Mouse (Mus musculus) embryonic facial prominence, embryonic 12.5 days (tissue): Measurements from ENCODE around the gene Spata22. TPM values are rescaled to one million over a fixed set of nuclear protein-coding genes. Genes with fewer than 3 reads are reported as not detected.

Experiments used
- ATAC-seq: fragments of 200-750 bp; cut with Nextera tagmentation; 2 replicates; pipeline ENCODE4 v1.8.0; 2017; ENCODE audit not compliant: insufficient number of reproducible peaks, insufficient read depth, low FRiP score, low TSS enrichment
- H3K27ac ChIP-seq: fragments of 300-500 bp; sonication (generic); 2 replicates; pipeline ENCODE4 v1.5.1; 2016; ENCODE audit warnings: mild to moderate bottlenecking
- H3K27me3 ChIP-seq: fragments of 300-500 bp; sonication (generic); 2 replicates; pipeline ENCODE4 v1.6.1; 2016; ENCODE audit warnings: mild to moderate bottlenecking, moderate library complexity
- H3K36me3 ChIP-seq: fragments of 300-500 bp; sonication (generic); 2 replicates; pipeline ENCODE4 v1.6.1; 2016; ENCODE audit warnings: mild to moderate bottlenecking
- H3K4me1 ChIP-seq: fragments of 300-500 bp; sonication (generic); 2 replicates; pipeline ENCODE4 v1.6.1; 2016
- H3K4me2 ChIP-seq: fragments of 300-500 bp; sonication (generic); replicated peaks from 2 replicates; pipeline ENCODE4 v1.6.1; 2016; ENCODE audit warnings: mild to moderate bottlenecking, moderate library complexity
- H3K4me3 ChIP-seq: fragments of 300-500 bp; sonication (generic); 2 replicates; pipeline ENCODE4 v1.5.1; 2016; ENCODE audit warnings: mild to moderate bottlenecking
- H3K9ac ChIP-seq: fragments of 300-500 bp; sonication (generic); 2 replicates; pipeline ENCODE4 v1.6.1; 2016; ENCODE audit warnings: mild to moderate bottlenecking, moderate library complexity
- H3K9me3 ChIP-seq: fragments of 300-500 bp; sonication (generic); 2 replicates; pipeline ENCODE4 v1.6.1; 2016; ENCODE audit warnings: mild to moderate bottlenecking, moderate library complexity
- WGBS: fragments of 180-500 bp; shearing (Covaris S2); methylation state at CpG from one replicate; pipeline ENCODE4 v1.1.7; 2016; 5-methylcytosine and 5-hydroxymethylcytosine counted together
- polyA plus RNA-seq: library from polyadenylated mRNA; unstranded; fragments of >200 nt; fragmentation: Nextera tagmentation; extraction: Ambion mirVana; gene quantifications from 2 replicates; pipeline ENCODE4 v1.2.1, GENCODE M21; 2016

Gene Spata22
- polyA plus RNA-seq, 1 experiment from 2014 or later: not detected

DNA sequence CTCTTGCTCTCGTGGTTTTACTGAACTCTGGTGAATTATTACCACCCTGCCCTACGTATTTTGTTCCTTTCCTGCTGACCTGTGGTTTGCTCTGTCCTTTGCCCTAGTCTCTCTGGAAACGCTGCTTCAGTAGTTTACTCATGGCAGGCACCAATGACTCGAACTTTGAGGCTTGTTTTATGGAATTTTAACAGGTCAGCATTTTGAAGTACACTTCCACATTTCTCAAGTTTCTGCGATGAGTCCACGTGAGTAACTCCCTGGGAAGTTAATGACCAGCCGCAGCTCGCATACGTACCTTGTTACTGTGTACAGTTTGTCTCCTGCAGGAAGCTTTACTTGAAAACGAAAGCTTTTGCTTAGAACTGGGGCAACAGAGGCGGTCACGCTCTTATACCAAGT is 3.1 kb upstream of the Spata22 start:
- H3K4me2 ChIP-seq: no peak overlapping the region
- no peaks in the 10 kb centered on the region for H3K9me3 ChIP-seq
- WGBS: 35% methylated on average over 12 of the region's 12 CpGs
- no peaks in the 10 kb centered on the region for H3K27me3 ChIP-seq
- H3K36me3 ChIP-seq: no peaks in the 10 kb centered on the region
- no peak overlapping the region for H3K4me3 ChIP-seq
- no peaks in the 10 kb centered on the region for H3K4me1 ChIP-seq
- no peak overlapping the region for H3K9ac ChIP-seq
- H3K27ac ChIP-seq: no peak overlapping the region
- no peak for ATAC-seq

DNA sequence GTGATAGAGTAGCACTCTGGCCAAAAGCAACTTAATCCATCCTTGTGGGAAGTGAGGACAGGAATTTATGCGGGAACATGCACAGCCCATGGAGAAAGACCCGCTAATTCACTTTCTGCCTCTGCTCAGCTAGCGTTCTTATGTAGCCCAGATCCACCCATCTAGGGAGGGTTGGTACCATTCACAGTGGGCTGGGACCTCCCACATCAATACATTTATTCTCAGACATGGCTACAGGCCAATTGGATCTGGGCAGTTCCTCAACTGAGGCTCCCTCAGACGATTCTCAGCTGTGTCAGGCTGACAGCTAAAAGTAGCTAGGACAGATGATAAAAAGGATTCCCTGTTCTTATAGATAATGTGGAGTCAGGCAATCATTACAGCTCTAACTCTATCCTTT is 2.2 kb upstream of the Spata22 start:
- H3K4me2 ChIP-seq: no peak overlapping the region
- no peaks in the 10 kb centered on the region for H3K27me3 ChIP-seq
- no peaks in the 10 kb centered on the region for H3K36me3 ChIP-seq
- H3K4me1 ChIP-seq: no peaks in the 10 kb centered on the region
- H3K9ac ChIP-seq: no peak overlapping the region
- H3K27ac ChIP-seq: no peak overlapping the region
- WGBS: 75% methylated on average over 4 of the region's 4 CpGs
- no peak for ATAC-seq
- H3K9me3 ChIP-seq: no peaks in the 10 kb centered on the region
- no peak overlapping the region for H3K4me3 ChIP-seq

DNA sequence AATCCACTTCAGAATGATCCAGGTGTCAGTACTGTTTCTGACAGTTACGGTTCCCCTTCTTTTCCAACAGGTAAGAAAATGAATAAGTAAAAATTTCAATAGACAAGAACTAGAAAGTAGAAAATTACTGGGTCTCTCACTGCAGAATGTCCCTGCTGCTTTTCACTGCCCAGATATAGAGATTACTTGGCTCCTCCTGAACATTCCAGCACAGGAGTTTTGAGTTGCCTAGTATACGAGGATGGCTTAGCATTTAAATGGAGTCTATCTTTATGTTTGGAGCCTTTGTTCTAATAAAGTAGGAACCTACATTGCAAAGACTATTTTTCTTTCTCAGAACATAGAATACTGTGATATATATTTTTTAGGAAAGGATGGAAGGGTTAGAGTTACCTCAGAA is 3.8 kb downstream of the Spata22 start:
- H3K4me3 ChIP-seq: no peak overlapping the region
- 72% methylated on average over 2 of the region's 2 CpGs for WGBS
- H3K9me3 ChIP-seq: no peaks in the 10 kb centered on the region
- H3K27ac ChIP-seq: no peak overlapping the region
- H3K4me1 ChIP-seq: no peaks in the 10 kb centered on the region
- H3K4me2 ChIP-seq: no peak overlapping the region
- no peak overlapping the region for H3K9ac ChIP-seq
- no peaks in the 10 kb centered on the region for H3K36me3 ChIP-seq
- H3K27me3 ChIP-seq: no peaks in the 10 kb centered on the region
- ATAC-seq: no peak

DNA sequence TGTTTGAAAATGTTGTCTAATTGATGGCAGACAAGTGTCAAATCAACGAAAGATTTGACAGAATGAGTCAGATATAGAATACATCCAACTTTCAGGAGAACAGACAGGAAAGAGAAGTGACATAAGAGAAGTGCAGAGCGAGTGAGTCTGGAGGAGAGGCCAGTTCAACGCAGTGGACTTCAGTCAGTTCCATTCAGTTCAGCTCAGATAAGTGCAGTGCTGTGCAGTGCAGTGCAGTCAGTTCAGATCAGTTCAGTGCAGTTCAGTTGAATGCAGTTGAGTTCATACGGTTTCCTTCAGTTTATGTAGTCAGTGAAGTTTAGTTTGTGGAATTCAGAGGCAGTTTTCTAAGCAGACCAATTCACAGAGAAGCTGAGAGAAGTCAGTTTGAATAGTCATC is 7.4 kb downstream of the Spata22 start:
- WGBS: 73% methylated on average over 4 of the region's 4 CpGs
- Histone ChIP-seq H3K27me3 (no peaks in the 10 kb centered on the region), H3K4me2 (no peak overlapping the region), H3K4me3 (no peak overlapping the region), H3K9ac (no peak overlapping the region), H3K36me3 (no peaks in the 10 kb centered on the region), H3K27ac (no peak overlapping the region), H3K4me1 (no peaks in the 10 kb centered on the region), H3K9me3 (no peaks in the 10 kb centered on the region)
- no peak for ATAC-seq

DNA sequence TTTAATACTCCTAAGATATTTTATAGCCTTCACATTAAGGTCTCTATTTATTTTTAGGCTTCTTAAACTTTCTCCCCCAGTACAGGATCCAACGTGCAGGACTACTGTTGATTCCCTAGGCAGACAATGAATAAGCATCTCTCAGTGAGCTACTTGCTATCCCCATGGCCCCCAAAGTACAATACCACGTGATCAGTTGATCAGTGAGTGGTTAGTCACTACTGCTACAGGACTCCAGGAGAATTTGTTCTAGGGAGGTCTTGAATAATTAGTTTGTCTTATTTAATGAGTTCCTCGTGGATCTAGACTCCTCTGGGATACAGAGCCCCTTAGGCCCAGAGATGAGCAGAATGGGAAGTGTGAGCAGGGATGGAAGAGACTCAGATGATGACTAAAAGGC is 20.9 kb downstream of the Spata22 start, which contains the start of gene Olfr20:
TSS of gene Olfr20 (plus strand) at position 301 of the 400 bp plus-strand sequence.
- H3K9me3 ChIP-seq: no peaks in the 10 kb centered on the region
- no peak within 1 kb of the TSS for H3K4me2 ChIP-seq
- no peaks in the 10 kb centered on the region for H3K36me3 ChIP-seq
- H3K4me1 ChIP-seq: no peaks in the 10 kb centered on the region
- no peaks in the 10 kb centered on the region for H3K27me3 ChIP-seq
- no peak within 1 kb of the TSS for H3K27ac ChIP-seq
- no peak for ATAC-seq
- H3K4me3 ChIP-seq: no peak within 1 kb of the TSS
- no peak within 1 kb of the TSS for H3K9ac ChIP-seq
- WGBS: 45% methylated on average over 3 of the region's 3 CpGs

DNA sequence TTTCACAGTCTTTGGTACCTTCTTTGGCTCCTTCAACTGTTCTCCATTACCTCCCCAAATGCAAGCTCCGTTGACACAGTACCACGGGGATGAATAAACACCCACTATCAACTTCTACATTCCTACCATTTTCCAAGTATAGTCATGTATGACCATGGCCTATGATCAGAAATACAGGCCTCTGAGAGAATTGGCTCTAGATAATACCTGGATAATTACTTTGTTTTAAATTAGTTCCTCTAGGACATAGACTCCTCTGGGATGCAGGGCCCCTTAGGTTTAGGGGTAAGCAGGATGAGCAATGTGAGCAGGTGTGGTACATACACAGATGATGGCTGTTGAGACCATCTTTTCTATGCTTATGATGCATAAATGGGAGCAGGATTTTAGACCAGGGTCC is 41.4 kb downstream of the Spata22 start, which contains the start of gene Olfr376:
TSS of gene Olfr376 (plus strand) at position 301 of the 400 bp plus-strand sequence.
- WGBS: 85% methylated on average over 2 of the region's 2 CpGs
- 0 out of 2 replicates have a peak, but pooled peaks cover 3% of the 10 kb centered on the region for H3K9me3 ChIP-seq
- H3K27ac ChIP-seq: no peak within 1 kb of the TSS
- no peaks in the 10 kb centered on the region for H3K36me3 ChIP-seq
- no peaks in the 10 kb centered on the region for H3K27me3 ChIP-seq
- no peak within 1 kb of the TSS for H3K4me3 ChIP-seq
- no peak within 1 kb of the TSS for H3K9ac ChIP-seq
- ATAC-seq: no peak
- no peaks in the 10 kb centered on the region for H3K4me1 ChIP-seq
- H3K4me2 ChIP-seq: no peak within 1 kb of the TSS

DNA sequence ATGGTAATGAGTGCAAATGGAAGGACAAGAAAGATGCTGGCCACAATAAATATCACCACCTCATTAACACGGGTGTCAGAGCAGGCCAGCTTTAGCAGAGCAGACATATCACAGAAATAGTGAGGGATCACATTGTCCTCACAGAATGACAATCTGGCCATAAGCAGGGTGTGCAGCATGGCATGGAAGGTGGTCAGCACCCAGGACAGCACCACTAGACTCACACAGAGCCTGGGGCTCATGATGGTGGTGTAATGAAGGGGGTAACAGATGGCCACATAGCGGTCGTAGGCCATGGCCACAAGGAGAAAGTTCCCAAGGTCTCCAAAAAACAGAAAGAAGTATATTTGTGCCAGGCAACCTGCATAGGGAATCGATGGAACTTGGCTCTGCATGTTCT is 65.8 kb downstream of the Spata22 start:
- ATAC-seq: no peak
- no peak overlapping the region for H3K9ac ChIP-seq

More for the DNA sequence above, 65.8 kb downstream of the Spata22 start:
- Histone ChIP-seq H3K4me3 (no peak overlapping the region), H3K27ac (no peak overlapping the region), H3K27me3 (no peaks in the 10 kb centered on the region), H3K36me3 (no peaks in the 10 kb centered on the region), H3K4me1 (no peaks in the 10 kb centered on the region), H3K9me3 (no peaks in the 10 kb centered on the region), H3K4me2 (no peak overlapping the region)
- WGBS: 72% methylated on average over 4 of the region's 4 CpGs

Other genes starting within 250 kb of the Spata22 start
- gene Itgae, start 239.2 kb upstream of the Spata22 start, polyA plus RNA-seq: 0.50 and 0.51 TPM in 2 replicates
- gene Haspin, start 191.4 kb upstream of the Spata22 start, polyA plus RNA-seq: 18.2 and 18.4 TPM in 2 replicates
- 0.42 and 0.60 TPM in 2 replicates for gene P2rx5, start 169.3 kb upstream of the Spata22 start, polyA plus RNA-seq
- 99.7 and 104 TPM in 2 replicates for gene Emc6, start 152.7 kb upstream of the Spata22 start, polyA plus RNA-seq
- gene Tax1bp3, start 152.7 kb upstream of the Spata22 start, polyA plus RNA-seq: 206 and 211 TPM in 2 replicates
- 24.5 and 26.5 TPM in 2 replicates for gene Ctns, start 130.7 kb upstream of the Spata22 start, polyA plus RNA-seq
- gene Shpk, start 130.3 kb upstream of the Spata22 start, polyA plus RNA-seq: 2.0 and 2.1 TPM in 2 replicates
- gene Trpv1, start 95.4 kb upstream of the Spata22 start, polyA plus RNA-seq: 0.19 and 0.27 TPM in 2 replicates
- gene Trpv3, start 62.4 kb upstream of the Spata22 start, polyA plus RNA-seq: 0.08 and 0.12 TPM in 2 replicates
- 0.37 and 0.60 TPM in 2 replicates for gene Aspa, start 145 bp upstream of the Spata22 start, polyA plus RNA-seq
- not detected in 2 replicates for gene Gm49340, start within 50 bp of the Spata22 start, polyA plus RNA-seq
- not detected in 2 replicates for gene Olfr20, start 21.0 kb downstream of the Spata22 start, polyA plus RNA-seq
- gene Olfr376, start 41.5 kb downstream of the Spata22 start, polyA plus RNA-seq: not detected in 2 replicates
- not detected in 2 replicates for gene Olfr1, start 69.9 kb downstream of the Spata22 start, polyA plus RNA-seq
- not detected in 2 replicates for gene Olfr378, start 98.7 kb downstream of the Spata22 start, polyA plus RNA-seq
- gene Olfr380, start 127.8 kb downstream of the Spata22 start, polyA plus RNA-seq: not detected in 2 replicates
- gene Olfr381, start 161.9 kb downstream of the Spata22 start, polyA plus RNA-seq: not detected in 2 replicates
- gene Olfr382, start 187.5 kb downstream of the Spata22 start, polyA plus RNA-seq: not detected in 2 replicates